Mouse (Mus musculus) T-cell, adult 2 months (primary cell): Measurements from ENCODE around the gene Aggf1.
"Not testable (repeated sequence)": the region's sequence is repeated elsewhere in the genome, so short reads cannot be mapped to it uniquely, and the experiment has no call there.

Experiments used
- DNase-seq: peaks from one replicate; pipeline ENCODE4 v3.0.0; 2022; ENCODE audit warnings: low spot score

The Aggf1 gene

GRCm38 (mm10) chr13:95374701-95375553, at the start of gene Aggf1:
Gene Aggf1 (minus strand): TSS chr13:95375352.
- peak; percentile 89 for DNase-seq

- no peak for DNase-seq
Measured at GRCm38 (mm10) chr13:95424932-95425331, 49.8 kb upstream of the Aggf1 start.

- no peak for DNase-seq
Measured at GRCm38 (mm10) chr13:95419204-95419749, 44.1 kb upstream of the Aggf1 start.

- DNase-seq, result no peak
Measured at GRCm38 (mm10) chr13:95418575-95419203, 43.5 kb upstream of the Aggf1 start.

GRCm38 (mm10) chr13:95412257-95412656, 37.1 kb upstream of the Aggf1 start:
- no peak for DNase-seq

GRCm38 (mm10) chr13:95393242-95393641, 18.1 kb upstream of the Aggf1 start:
- DNase-seq, result peak; percentile 27

GRCm38 (mm10) chr13:95389866-95390865, 15.0 kb upstream of the Aggf1 start:
- DNase-seq, result peak; percentile 68

- no peak for DNase-seq
Measured at GRCm38 (mm10) chr13:95388226-95388625, 13.1 kb upstream of the Aggf1 start.

GRCm38 (mm10) chr13:95382418-95382817, 7.3 kb upstream of the Aggf1 start:
- no peak for DNase-seq

GRCm38 (mm10) chr13:95378696-95379095, 3.5 kb upstream of the Aggf1 start:
- no peak for DNase-seq

- not testable (repeated sequence) for DNase-seq
Measured at GRCm38 (mm10) chr13:95376689-95377289, 1.6 kb upstream of the Aggf1 start.

GRCm38 (mm10) chr13:95375554-95375914, 382 bp upstream of the Aggf1 start:
- DNase-seq, result no peak

- no peak for DNase-seq
Measured at GRCm38 (mm10) chr13:95366356-95366755, 8.8 kb downstream of the Aggf1 start.

- DNase-seq, result no peak
Measured at GRCm38 (mm10) chr13:95363440-95363839, 11.7 kb downstream of the Aggf1 start.

GRCm38 (mm10) chr13:95358223-95358622, 16.9 kb downstream of the Aggf1 start:
- DNase-seq, result no peak

GRCm38 (mm10) chr13:95348476-95348875, 26.7 kb downstream of the Aggf1 start:
- no peak for DNase-seq

GRCm38 (mm10) chr13:95347018-95347696, 28.0 kb downstream of the Aggf1 start:
- peak; percentile 52 for DNase-seq

- no peak for DNase-seq
Measured at GRCm38 (mm10) chr13:95345869-95346268, 29.3 kb downstream of the Aggf1 start.

- DNase-seq, result no peak
Measured at GRCm38 (mm10) chr13:95343470-95343869, 31.7 kb downstream of the Aggf1 start.

- no peak for DNase-seq
Measured at GRCm38 (mm10) chr13:95336122-95336677, 39.0 kb downstream of the Aggf1 start.
